Mouse (Mus musculus) lung, adult 18-20 months (tissue): Measurements from ENCODE around the gene Ypel5.

Source experiments
- DNase-seq, 2 experiments: peaks; one replicate each; pipeline ENCODE4 v3.0.0; 2022; ENCODE audit warnings: mixed read lengths in 2 of 2

Ypel5 gene

GRCm38 (mm10) chr17:72836158-72837115 lies at the start of gene Ypel5:
TSS of gene Ypel5 (plus strand) at chr17:72836453.
- peak; percentile 99 for DNase-seq

- DNase-seq: peak in 1 of 2 experiments; percentile 7
Observed at GRCm38 (mm10) chr17:72787886-72788436, 48.3 kb upstream of the Ypel5 start.

GRCm38 (mm10) chr17:72793278-72793677 lies 43.0 kb upstream of the Ypel5 start:
- no peak for DNase-seq

GRCm38 (mm10) chr17:72794660-72795059 lies 41.6 kb upstream of the Ypel5 start:
- DNase-seq: no peak

GRCm38 (mm10) chr17:72795392-72796047 lies 40.7 kb upstream of the Ypel5 start:
- peak; percentile 6 to 19 for DNase-seq

DNA sequence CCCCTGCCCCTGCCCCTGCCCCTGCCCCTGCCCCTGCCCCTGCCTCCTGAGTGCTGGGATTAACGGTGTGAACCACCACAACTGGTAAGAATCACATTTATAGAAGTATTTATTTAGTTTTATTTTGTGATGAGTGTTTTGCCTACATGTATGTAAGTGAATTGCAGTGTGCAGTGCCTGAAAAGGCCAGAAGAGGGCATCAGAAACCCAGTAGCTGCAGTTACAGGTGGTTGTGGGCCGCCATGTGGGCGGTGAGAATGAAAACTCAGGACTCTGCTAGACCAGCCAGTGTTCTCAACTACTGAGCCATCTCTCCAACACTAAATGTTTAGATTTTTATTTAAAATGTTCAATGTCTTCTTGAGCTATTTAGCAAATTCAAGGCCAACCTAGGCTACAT lies 39.7 kb upstream of the Ypel5 start:
- no peak for DNase-seq

- peak in 1 of 2 experiments; percentile 38 for DNase-seq
Observed at GRCm38 (mm10) chr17:72797867-72798266, 38.4 kb upstream of the Ypel5 start.

GRCm38 (mm10) chr17:72809942-72810654 lies 26.2 kb upstream of the Ypel5 start:
- DNase-seq: no peak

- DNase-seq: peak; percentile 37 to 46
Observed at GRCm38 (mm10) chr17:72813419-72814315, 22.6 kb upstream of the Ypel5 start.

- DNase-seq: no peak
Observed at GRCm38 (mm10) chr17:72817574-72817973, 18.7 kb upstream of the Ypel5 start.

GRCm38 (mm10) chr17:72819714-72820113 lies 16.5 kb upstream of the Ypel5 start:
- no peak for DNase-seq

DNA sequence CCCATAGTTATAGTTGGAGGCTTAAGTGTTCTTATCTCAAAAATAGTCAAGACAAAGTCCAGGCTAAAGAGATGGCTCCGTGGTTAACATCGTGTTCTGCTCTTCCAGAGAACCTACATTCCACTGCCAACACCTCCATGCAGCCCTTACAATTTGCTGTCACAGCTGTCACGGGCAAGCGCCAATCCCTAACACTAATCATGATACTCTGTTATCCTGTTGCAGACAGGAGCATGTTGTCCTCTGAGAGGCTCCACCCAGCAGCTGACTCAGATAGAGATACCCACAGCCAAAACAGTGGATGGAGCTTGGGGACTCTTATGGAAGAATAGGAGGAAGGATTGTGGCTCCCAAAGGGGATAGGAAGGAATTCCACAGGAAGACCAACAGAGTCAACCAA lies 15.8 kb upstream of the Ypel5 start:
- DNase-seq: no peak

- DNase-seq: no peak
Observed at GRCm38 (mm10) chr17:72821923-72822322, 14.3 kb upstream of the Ypel5 start.

- no peak for DNase-seq
Observed at GRCm38 (mm10) chr17:72826916-72827534, 9.2 kb upstream of the Ypel5 start.

- peak; percentile 30 to 65 for DNase-seq
Observed at GRCm38 (mm10) chr17:72828027-72828678, 8.1 kb upstream of the Ypel5 start.

DNA sequence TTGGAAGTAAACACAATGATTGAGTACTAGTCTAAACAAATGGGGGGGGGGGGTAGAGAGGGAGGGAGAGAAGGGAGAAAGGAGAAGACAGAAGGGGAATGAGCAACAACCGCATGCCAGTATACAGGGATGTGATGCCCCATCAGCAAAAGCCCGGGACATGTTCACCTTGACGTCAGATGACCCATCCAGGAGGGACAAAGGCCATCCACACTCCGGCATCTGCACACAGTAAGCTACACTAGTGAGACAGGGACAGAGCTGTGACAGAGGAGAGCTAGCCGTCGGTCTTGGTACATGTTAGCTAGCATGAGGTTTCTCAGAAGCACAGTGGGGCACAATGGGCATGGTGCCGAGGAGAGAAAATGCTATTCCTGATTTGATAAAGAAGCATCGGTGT lies 7.6 kb upstream of the Ypel5 start:
- no peak for DNase-seq

GRCm38 (mm10) chr17:72837140-72837712 lies 973 bp downstream of the Ypel5 start:
- peak; percentile 91 to 92 for DNase-seq

- DNase-seq: no peak
Observed at GRCm38 (mm10) chr17:72837824-72838474, 1.7 kb downstream of the Ypel5 start.

DNA sequence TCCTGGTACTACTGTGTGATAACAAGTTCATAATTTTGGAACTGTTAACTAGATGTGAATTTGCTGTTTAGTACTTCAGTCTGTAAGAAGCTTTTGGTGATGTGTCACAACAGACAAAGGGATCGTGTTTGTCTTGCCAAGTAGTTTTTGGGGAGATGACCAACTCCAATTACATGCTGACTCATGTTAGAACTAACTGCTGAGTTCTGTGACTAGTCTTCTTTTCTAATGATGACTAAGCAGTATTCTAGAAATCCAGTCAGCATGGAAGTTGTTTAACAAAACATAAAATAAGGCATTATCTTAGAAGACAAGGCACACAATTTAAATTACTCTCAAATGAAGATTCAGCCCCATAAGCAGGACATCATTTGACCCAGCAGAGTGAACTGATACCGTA lies 2.7 kb downstream of the Ypel5 start:
- no peak for DNase-seq

DNA sequence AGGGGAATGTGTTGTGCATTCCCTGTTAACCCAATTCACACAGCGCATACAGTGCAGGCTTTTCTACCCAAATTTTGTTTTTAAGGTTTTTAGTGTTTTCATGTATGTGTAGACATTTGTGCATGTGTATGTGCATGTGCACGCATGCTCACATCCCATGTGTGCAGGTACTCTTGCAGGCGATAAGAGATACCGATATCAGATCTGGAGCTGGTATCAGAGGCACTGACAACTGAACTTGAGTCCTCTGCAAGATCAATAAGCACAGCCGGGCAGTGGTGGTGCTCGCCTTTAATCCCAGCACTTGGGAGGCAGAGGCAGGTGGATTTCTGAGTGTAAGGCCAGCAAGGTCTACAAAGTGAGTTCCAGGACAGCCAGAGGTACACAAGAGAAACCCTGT lies 8.1 kb downstream of the Ypel5 start:
- DNase-seq: no peak
